Mouse (Mus musculus) small intestine, adult 2 months (tissue): Measurements from ENCODE around the gene Tmem74b. TPM values are rescaled to one million over a fixed set of nuclear protein-coding genes. Genes with fewer than 3 reads are reported as not detected.

ENCODE experiments used
- H3K27ac ChIP-seq: fragments of 200-500 bp; 2 replicates; pipeline ENCODE4 v1.5.1; 2012; ENCODE audit warnings: low read depth, low read length, control low read depth, inconsistent platforms; ENCODE audit not compliant: insufficient read depth
- H3K27me3 ChIP-seq: fragments of 200-500 bp; 2 replicates; pipeline ENCODE4 v1.6.1; 2012; ENCODE audit warnings: mild to moderate bottlenecking, moderate library complexity, low read length, inconsistent platforms; ENCODE audit not compliant: control insufficient read depth, insufficient read depth
- H3K36me3 ChIP-seq: fragments of 200-500 bp; 2 replicates; pipeline ENCODE4 v1.6.1; 2012; ENCODE audit warnings: mild to moderate bottlenecking, low read length, control low read depth, inconsistent platforms; ENCODE audit not compliant: control insufficient read depth, insufficient read depth
- H3K4me1 ChIP-seq: fragments of 200-500 bp; 2 replicates; pipeline ENCODE4 v1.6.1; 2012; ENCODE audit warnings: low read length, inconsistent platforms, mixed read lengths; ENCODE audit not compliant: control insufficient read depth, insufficient read depth, insufficient read length
- H3K4me3 ChIP-seq: fragments of 200-500 bp; 2 replicates; pipeline ENCODE4 v1.5.1; 2012; ENCODE audit warnings: low read depth, mild to moderate bottlenecking, control low read depth, inconsistent platforms, low read length, moderate library complexity
- CTCF ChIP-seq: fragments of 200-500 bp; IDR thresholded peaks from 2 replicates; pipeline ENCODE4 v1.5.1; 2012; ENCODE audit warnings: low read depth, mild to moderate bottlenecking, control low read depth, inconsistent platforms, low read length, moderate library complexity, mixed read lengths; ENCODE audit not compliant: insufficient replicate concordance, insufficient read length; ENCODE audit errors: extremely low read depth
- POLR2A ChIP-seq: fragments of 200-500 bp; IDR thresholded peaks from 2 replicates; pipeline ENCODE4 v1.6.1; 2012; ENCODE audit warnings: low read depth, mild to moderate bottlenecking, control low read depth, inconsistent platforms, low read length, moderate library complexity
- WGBS: fragments of 180-500 bp; shearing (Covaris S2); methylation state at CpG from one replicate; pipeline ENCODE4 v1.1.7; 2018; 5-methylcytosine and 5-hydroxymethylcytosine counted together
- polyA plus RNA-seq: library from polyadenylated mRNA; depleted of rRNA; stranded (reverse); fragments of >200 nt; gene quantifications from 2 replicates; pipeline ENCODE4 v1.2.3, GENCODE M21; 2012

Gene Tmem74b
- polyA plus RNA-seq, 1 experiment: 0.32 TPM

DNA sequence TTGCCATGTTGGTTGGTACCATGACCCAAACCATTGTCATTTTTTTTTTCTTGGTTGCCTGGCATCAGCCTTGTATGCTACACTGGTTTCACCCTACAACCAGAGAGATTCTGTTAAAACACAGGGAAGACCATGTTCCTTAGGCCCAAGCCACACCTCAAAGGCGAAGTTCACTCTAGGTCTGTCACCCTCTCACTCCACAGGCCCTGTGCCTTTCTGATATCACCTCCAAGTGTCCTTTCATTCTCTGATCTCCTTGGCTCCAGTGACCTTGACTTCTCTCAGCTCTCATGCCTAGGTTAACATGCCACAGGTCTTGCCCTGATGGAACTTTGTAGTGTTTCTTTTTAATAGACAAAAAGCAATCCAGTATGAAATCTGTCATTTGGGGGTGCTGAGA lies 40.3 kb downstream of the Tmem74b start:
- Histone ChIP-seq H3K4me1 (0 out of 2 replicates have a peak, but pooled peaks cover 2% of the 10 kb centered on the region), H3K36me3 (no peaks in the 10 kb centered on the region), H3K27ac (no peak overlapping the region), H3K4me3 (no peak overlapping the region), H3K27me3 (no peaks in the 10 kb centered on the region)
- WGBS: 97% methylated on average over 1 of the region's 1 CpGs
- TF ChIP-seq POLR2A: no peak
- no peak for TF ChIP-seq CTCF

DNA sequence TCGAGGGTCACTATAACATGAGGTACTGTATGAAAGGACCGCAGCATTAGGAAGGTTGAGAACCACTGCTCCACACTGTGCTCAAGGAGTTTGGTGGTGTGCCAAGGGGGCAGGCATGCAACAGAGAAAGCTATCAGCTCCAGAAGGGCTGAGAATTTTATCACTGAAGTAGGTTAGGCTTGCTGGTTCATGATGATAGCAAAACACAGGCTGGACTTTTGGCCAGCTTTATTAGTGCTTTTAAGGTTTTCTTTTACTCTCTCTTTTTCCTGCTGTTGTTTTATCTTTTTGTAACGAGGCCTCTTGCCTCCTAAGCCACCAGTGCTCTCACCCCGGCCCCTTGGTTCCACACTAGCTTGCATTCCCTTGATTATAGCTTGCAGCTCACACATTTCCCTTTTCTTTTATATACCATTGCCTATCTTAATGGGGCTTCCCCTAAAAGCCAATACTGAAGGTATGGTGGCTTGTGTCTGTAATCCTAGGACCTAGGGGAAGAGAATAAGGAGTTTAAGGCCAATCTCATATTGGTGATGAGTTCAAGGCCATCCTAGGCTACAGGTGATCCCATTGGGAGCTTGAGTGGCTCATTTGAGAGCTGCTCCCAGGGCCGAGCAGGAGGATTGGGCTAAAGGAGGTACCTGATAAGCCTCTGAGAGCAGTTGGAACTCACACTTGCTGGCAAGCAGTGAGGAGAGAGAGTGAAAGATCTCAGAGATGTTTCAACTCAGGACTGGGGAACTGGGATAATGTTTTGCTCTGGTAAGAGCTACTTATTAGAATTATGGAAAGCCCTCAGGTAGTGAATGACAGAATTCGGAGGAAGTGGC lies 41.3 kb downstream of the Tmem74b start:
- no peak for TF ChIP-seq POLR2A
- TF ChIP-seq CTCF: no peak
- Histone ChIP-seq H3K27ac (no peak overlapping the region), H3K4me1 (0 out of 2 replicates have a peak, but pooled peaks cover 2% of the 10 kb centered on the region), H3K27me3 (no peaks in the 10 kb centered on the region), H3K36me3 (no peaks in the 10 kb centered on the region), H3K4me3 (no peak overlapping the region)
- 57% methylated on average over 6 of the region's 6 CpGs for WGBS

DNA sequence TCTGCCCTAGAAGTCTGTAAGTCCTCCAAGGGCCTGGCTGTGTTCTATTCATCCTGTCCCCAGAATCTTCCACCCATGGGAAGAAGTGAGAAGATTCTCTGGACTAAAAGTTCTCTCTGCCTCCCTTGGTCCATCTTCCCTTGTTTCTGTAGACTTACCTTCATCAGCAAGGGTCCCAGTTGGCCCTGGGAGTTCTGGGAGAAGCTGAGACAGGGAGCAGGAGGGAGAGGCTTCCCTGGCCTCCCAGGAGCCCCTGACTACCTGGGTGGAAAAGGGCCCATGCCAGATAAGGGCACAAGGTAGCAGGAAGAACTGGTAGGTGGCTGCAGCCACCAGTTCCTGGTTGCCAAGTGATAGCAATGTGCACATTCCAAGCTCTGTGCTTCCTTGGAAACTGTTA lies 42.0 kb downstream of the Tmem74b start, which contains the start of gene Psmf1:
TSS of gene Psmf1 (minus strand) at position 342 of the 400 bp plus-strand sequence.
- H3K36me3 ChIP-seq: no peaks in the 10 kb centered on the region
- H3K4me3 ChIP-seq: no peak within 1 kb of the TSS
- TF ChIP-seq POLR2A: no peak
- TF ChIP-seq CTCF: no peak
- 0 out of 2 replicates have a peak, but pooled peaks cover 2% of the 10 kb centered on the region for H3K4me1 ChIP-seq
- no peaks in the 10 kb centered on the region for H3K27me3 ChIP-seq
- no peak within 1 kb of the TSS for H3K27ac ChIP-seq

DNA sequence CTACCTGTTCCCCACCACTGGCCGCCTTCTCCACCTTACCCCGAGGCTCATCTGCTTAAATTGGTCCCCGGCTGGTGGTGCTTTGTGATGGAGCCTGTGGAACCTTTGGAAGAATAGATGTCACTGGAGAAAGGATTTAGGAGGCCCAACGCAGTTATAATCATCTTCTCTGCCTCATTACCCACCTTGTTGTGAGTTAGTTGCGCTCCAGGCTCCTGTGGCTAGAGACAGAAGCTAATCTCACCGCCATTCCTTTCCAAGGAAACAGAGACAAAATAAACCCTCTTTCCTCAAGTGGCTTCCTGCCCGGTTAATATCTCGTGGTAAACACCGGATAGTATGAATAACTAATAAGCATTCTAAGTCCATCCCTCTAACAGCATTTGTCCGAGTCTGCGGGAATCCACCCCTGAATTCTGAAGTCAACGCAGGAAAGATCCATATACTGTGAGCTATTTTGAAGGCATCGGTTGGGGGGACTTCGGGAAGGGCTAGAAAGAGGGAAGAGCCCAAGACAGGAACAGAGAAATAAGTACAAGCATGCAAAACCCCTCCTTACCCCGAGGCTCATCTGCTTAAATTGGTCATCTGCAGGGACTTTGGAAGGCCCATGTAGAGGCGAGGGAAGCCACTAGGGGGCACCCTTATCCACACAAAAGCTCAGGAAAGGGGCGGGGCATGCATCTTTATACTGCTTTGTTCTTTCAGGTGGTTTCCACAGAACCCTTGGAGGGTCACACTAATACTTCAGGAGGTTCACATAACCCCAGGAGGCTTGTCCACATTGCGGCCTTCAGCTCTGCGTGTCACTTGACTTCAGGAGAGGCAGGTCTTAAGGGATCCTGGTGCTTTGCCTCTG lies 46.3 kb downstream of the Tmem74b start:
- no peak overlapping the region for H3K27ac ChIP-seq
- no peaks in the 10 kb centered on the region for H3K4me1 ChIP-seq
- 41% methylated on average over 19 of the region's 19 CpGs for WGBS
- no peaks in the 10 kb centered on the region for H3K36me3 ChIP-seq
- H3K27me3 ChIP-seq: no peaks in the 10 kb centered on the region
- TF ChIP-seq CTCF (peak; percentile 80; the same call in 1 of the 2 replicates), POLR2A (no peak)
- no peak overlapping the region for H3K4me3 ChIP-seq

DNA sequence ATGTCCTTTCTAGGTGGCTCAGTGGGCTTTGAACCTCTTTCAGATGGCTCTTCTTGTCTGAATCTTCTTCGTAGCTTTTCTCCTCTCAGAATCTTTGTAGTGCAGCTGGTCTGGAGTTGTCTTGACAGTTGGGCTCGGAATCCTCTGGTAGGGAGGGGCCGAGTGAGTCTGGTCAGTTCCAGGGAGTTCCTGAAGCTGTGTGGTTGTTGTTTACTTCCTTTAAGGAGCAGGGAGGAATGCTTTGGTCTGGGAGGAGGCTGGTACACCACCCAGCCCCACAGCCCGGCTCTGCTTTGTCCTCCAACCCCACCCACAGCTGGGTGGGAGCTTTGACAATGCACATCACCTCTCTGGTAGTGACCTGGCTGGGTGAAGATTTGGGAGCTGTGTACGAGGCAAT lies 49.5 kb downstream of the Tmem74b start:
- WGBS: 54% methylated on average over 5 of the region's 5 CpGs
- TF ChIP-seq POLR2A (no peak), CTCF (no peak)
- H3K4me1 ChIP-seq: no peaks in the 10 kb centered on the region
- H3K27ac ChIP-seq: no peak overlapping the region
- no peaks in the 10 kb centered on the region for H3K27me3 ChIP-seq
- no peaks in the 10 kb centered on the region for H3K36me3 ChIP-seq
- H3K4me3 ChIP-seq: no peak overlapping the region

DNA sequence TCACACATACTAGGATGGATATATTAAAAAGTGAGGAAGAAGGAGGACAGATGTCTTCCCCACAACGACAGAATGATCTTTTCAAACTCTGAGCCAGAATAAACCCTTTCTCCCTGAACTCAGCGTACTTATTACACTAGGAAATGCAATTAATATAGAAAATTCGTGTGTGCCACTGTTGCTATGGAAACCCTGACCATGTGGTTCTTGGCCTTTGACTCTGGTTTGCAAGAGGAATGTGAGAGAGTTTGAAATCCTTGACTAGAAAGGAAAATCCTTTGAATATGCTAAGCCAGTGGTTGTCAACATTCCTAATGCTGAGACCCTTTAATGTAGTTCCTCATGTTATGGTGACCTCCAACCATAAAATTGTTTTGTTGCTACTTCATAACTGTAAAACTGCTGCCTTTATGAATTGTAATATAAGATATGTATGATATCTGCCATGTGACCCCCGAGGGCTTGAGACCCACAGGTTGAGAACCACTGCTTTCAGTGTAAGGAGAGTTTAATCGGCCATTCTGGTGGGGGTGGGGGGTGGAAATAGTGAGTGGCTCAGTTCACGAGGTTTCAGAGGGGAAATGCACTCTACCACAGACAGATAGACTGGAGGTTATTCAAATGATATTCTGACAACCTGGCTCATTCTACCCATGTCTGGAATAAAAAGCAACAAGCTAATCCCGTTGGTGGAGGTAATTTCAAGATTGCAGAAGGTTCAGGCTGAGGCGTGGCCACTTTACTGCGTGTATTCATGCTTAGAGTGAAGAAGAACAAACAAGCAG lies 54.7 kb downstream of the Tmem74b start:
- Histone ChIP-seq H3K4me1 (no peaks in the 10 kb centered on the region), H3K4me3 (no peak overlapping the region), H3K27me3 (no peaks in the 10 kb centered on the region), H3K27ac (no peak overlapping the region), H3K36me3 (no peaks in the 10 kb centered on the region)
- TF ChIP-seq CTCF: no peak
- TF ChIP-seq POLR2A: no peak
- 46% methylated on average over 9 of the region's 9 CpGs for WGBS
